Mouse (Mus musculus): Measurements from ENCODE around the gene Vmn1r5. TPM values are rescaled to one million over a fixed set of nuclear protein-coding genes. Genes with fewer than 3 reads are reported as not detected.
"Not testable (repeated sequence)": the region's sequence is repeated elsewhere in the genome, so short reads cannot be mapped to it uniquely, and the experiment has no call there.

The Vmn1r5 gene
- polyA plus RNA-seq (2015; fragmentation: Nextera tagmentation; extraction: Ambion mirVana), result not detected in 2 replicates

DNA sequence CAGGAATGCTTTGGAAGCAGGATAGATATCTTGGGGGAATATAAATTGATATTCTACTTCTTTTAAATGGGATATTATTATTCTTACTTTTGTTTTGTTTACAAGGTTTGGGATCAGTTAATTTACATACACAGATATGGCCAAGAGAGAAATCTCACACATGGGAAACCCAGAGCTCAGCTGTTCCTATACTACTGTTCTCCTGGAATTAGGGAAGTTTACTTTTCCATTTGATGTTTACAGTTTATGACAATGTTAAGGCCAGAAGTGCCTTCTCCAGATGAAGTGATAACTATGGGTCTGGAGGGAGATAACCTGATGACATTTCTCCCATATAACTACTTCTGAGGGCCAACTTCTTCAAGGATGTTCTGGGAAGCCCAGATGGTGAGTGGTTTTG, at the start of gene Vmn1r5:
TSS of gene Vmn1r5 (plus strand) at position 301 of the 400 bp plus-strand sequence.
- H3K4me2 ChIP-seq (replicated peaks; ENCODE audit: low read depth, low read length), result no peak within 1 kb of the TSS
- H3K36me3 ChIP-seq (ENCODE audit: insufficient read depth, low read length), result no peaks in the 10 kb centered on the region
- H3K4me3 ChIP-seq (ENCODE audit: low read length), result no peak within 1 kb of the TSS
- no peaks in the 10 kb centered on the region for H3K27me3 ChIP-seq (ENCODE audit: insufficient read depth, low read length)
- H3K4me1 ChIP-seq (ENCODE audit: insufficient read depth, low read length), result no peaks in the 10 kb centered on the region
- no peak for ATAC-seq (ENCODE audit: low FRiP score, low TSS enrichment)
- no peak within 1 kb of the TSS for H3K9ac ChIP-seq (replicated peaks; ENCODE audit: low read length)
- H3K9me3 ChIP-seq (ENCODE audit: low read length), result no peaks in the 10 kb centered on the region
- H3K27ac ChIP-seq (ENCODE audit: low read length), result no peak within 1 kb of the TSS

DNA sequence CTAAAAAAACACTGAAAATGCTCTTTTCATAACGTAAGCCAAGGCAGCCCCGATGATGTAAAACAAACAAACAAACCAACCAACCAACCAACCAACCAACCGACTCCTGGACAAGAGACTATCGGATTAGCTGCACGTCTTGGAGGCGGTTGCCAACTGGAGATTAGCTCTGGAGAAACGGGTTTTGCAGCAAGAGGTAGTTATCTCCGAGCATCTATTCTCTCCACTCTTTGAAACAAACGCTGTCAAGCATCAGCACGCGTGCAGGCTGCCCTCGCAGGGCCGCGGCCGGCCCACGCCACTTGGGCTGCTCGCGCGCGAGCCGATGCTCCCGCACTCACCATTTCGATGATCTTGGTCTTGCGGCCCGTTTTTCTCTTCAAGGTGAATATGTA, 46.7 kb upstream of the Vmn1r5 start:
- WGBS, result under 1% methylated on average over 25 of the region's 25 CpGs

DNA sequence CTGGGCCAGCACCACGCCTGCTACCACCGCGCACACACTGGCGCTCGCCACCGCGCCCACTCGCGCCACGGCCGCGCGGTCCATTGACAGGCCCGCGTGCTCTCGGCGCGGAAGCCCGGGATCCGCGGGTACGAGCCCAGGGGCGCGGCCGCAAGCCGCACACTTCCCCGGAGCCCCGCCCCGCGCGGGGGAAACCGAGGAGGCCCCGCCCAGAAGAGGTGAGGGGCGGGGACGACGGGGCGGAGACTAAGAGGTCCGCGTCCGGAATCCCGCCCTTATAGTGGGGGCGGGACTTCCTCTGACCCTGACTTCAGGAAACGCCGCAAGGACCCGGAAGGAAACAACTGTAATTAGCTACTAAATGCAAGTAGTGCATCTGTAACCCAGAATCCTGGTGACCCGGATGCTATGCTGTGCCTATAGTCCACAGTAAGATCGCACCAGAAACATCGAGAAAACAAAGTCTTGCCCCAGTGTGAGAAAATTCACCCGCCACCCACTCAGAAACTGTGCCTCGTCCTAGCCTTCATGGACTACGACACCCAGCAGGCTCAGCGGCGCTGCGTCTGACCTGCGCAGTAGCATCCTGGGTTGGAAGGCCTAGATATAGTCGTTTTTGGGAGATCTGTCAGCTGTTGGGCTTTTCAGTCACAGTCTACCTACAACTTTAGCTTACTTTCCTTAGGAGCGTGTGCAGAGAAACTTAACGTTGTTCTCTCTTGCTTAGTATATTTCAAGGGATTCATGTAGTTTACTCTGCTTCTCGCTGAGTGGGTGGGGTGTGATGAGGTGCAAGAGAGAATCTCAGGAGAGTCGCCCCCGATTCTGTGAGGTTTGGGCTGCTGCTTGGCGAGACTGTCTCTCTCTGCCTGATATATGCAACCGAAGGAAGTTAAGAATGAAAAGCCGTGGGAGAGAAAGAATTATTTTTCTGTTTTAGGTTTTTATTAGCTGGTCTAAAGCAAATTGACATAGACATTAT, 46.1 kb upstream of the Vmn1r5 start, which contains the start of the genes Nt5c3 and Vmn1r4:
TSS of gene Nt5c3 (minus strand) at position 207 of the 982 bp plus-strand sequence.
TSS of gene Vmn1r4 (plus strand) at position 290 of the 982 bp plus-strand sequence.
- Histone ChIP-seq H3K27me3 (ENCODE audit: insufficient read depth, low read length) (no peaks in the 10 kb centered on the region; the same call in 1 of the 2 replicates), H3K4me2 (replicated peaks; ENCODE audit: low read depth, low read length) (peak within 1 kb of the TSS; percentile 72), H3K9ac (replicated peaks; ENCODE audit: low read length) (peak within 1 kb of the TSS; percentile 88), H3K4me3 (ENCODE audit: low read length) (peak within 1 kb of the TSS; percentile 84), H3K4me1 (ENCODE audit: insufficient read depth, low read length) (peaks cover 21% of the 10 kb centered on the region), H3K27ac (ENCODE audit: low read length) (peak within 1 kb of the TSS; percentile 95), H3K36me3 (ENCODE audit: insufficient read depth, low read length) (no peaks in the 10 kb centered on the region), H3K9me3 (ENCODE audit: low read length) (peaks cover 3% of the 10 kb centered on the region; the same call in 1 of the 2 replicates)
- 3% methylated on average over 62 of the region's 64 CpGs for WGBS
- ATAC-seq (ENCODE audit: low FRiP score, low TSS enrichment), result peak; percentile 96

More for the DNA sequence above, 46.7 kb upstream of the Vmn1r5 start:
- ATAC-seq (ENCODE audit: low FRiP score, low TSS enrichment), result no peak; the same call in 1 of the 2 replicates
- peak overlapping the region; percentile 72 for H3K4me2 ChIP-seq (replicated peaks; ENCODE audit: low read depth, low read length)
- H3K9ac ChIP-seq (replicated peaks; ENCODE audit: low read length), result peak overlapping the region; percentile 88
- no peaks in the 10 kb centered on the region for H3K36me3 ChIP-seq (ENCODE audit: insufficient read depth, low read length)
- peaks cover 3% of the 10 kb centered on the region; the same call in 1 of the 2 replicates for H3K9me3 ChIP-seq (ENCODE audit: low read length)
- peak overlapping the region; percentile 84 for H3K4me3 ChIP-seq (ENCODE audit: low read length)
- peaks cover 21% of the 10 kb centered on the region for H3K4me1 ChIP-seq (ENCODE audit: insufficient read depth, low read length)
- no peaks in the 10 kb centered on the region; the same call in 1 of the 2 replicates for H3K27me3 ChIP-seq (ENCODE audit: insufficient read depth, low read length)
- H3K27ac ChIP-seq (ENCODE audit: low read length), result peak overlapping the region; percentile 69; the same call in 1 of the 2 replicates

DNA sequence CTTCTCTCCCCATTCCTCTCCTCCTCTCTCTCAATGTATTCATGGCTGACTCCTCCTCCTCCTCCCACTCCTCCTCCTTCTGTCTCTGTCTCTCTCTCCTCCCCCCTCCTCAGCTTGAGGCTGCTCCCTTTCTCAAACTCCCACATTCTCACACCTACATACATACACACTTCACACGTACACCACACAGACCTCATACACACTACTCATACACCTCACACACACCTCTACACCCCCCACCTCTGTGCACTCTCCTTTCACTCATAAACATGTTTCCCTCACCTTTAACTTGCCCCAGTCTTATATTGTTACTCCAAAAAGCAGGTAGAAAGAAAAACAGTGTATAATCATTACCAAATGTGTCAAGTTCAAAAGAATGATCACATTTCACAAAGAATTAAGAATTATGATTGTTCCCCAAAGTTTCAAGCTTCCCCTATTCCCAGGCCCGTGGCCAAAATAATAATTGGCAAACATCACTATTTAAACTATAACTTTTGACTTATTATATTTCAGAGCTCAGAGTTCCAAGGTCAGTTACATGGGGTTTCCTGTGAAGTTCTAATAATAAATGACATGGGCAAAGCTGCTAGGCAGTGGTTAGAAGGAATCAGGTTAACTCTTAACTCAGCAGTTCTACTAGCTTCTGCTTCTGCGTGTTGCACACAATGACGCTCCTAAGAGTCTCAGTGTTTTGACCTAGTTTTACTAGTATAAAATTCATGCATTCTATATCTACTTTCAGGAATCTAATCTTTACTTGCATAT, 38.2 kb upstream of the Vmn1r5 start:
- Histone ChIP-seq H3K9ac (replicated peaks; ENCODE audit: low read length) (no peak overlapping the region), H3K27ac (ENCODE audit: low read length) (no peak overlapping the region), H3K27me3 (ENCODE audit: insufficient read depth, low read length) (no peaks in the 10 kb centered on the region), H3K4me2 (replicated peaks; ENCODE audit: low read depth, low read length) (no peak overlapping the region), H3K4me1 (ENCODE audit: insufficient read depth, low read length) (no peaks in the 10 kb centered on the region), H3K36me3 (ENCODE audit: insufficient read depth, low read length) (no peaks in the 10 kb centered on the region), H3K9me3 (ENCODE audit: low read length) (no peaks in the 10 kb centered on the region), H3K4me3 (ENCODE audit: low read length) (no peak overlapping the region)
- 59% methylated on average over 4 of the region's 4 CpGs for WGBS
- peak; percentile 39; the same call in 1 of the 2 replicates for ATAC-seq (ENCODE audit: low FRiP score, low TSS enrichment)

DNA sequence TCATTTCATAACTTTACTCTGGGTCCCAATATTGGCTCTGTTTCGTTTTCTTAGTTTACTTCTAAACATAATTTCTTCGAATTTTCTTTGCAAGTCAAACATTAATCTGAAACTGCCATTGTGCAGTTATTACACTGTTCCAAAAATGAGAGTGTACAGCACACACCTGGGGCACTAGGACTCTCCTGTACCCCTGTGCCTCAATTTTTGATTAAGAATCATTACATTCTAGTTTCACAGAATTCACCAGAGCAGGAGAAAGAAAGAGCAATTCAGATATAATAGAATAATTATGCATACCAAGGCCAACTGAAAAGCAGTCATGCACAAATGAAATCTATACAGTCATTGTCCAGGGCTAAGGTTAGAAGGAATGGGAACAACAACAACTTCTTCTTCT, 37.6 kb upstream of the Vmn1r5 start:
- Histone ChIP-seq H3K27ac (ENCODE audit: low read length) (no peak overlapping the region), H3K4me1 (ENCODE audit: insufficient read depth, low read length) (no peaks in the 10 kb centered on the region), H3K4me3 (ENCODE audit: low read length) (no peak overlapping the region), H3K9me3 (ENCODE audit: low read length) (no peaks in the 10 kb centered on the region), H3K9ac (replicated peaks; ENCODE audit: low read length) (no peak overlapping the region), H3K27me3 (ENCODE audit: insufficient read depth, low read length) (no peaks in the 10 kb centered on the region), H3K36me3 (ENCODE audit: insufficient read depth, low read length) (no peaks in the 10 kb centered on the region), H3K4me2 (replicated peaks; ENCODE audit: low read depth, low read length) (no peak overlapping the region)
- 61% methylated on average over 2 of the region's 2 CpGs for WGBS
- no peak for ATAC-seq (ENCODE audit: low FRiP score, low TSS enrichment)

DNA sequence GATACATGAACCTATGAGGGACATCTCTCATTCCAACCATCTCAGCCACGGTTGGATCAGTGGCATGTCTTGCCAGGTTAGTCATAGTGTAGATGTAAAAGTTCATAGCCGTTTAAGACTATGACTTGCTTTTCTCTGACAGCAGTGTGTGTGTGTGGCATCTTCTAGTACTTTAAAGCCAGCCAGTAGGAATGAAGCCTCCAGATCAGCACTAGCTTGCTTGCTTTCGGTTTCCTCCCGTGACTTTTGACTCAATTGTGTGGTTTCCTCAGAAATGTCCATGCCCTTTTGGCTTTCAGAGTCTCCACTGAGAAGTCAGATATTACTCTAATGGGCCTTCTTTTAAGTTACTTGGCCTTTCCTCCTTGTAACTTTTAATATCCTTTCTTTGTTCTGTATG, 35.7 kb upstream of the Vmn1r5 start:
- Histone ChIP-seq H3K4me1 (ENCODE audit: insufficient read depth, low read length) (no peaks in the 10 kb centered on the region), H3K36me3 (ENCODE audit: insufficient read depth, low read length) (no peaks in the 10 kb centered on the region), H3K4me3 (ENCODE audit: low read length) (no peak overlapping the region), H3K27me3 (ENCODE audit: insufficient read depth, low read length) (no peaks in the 10 kb centered on the region), H3K4me2 (replicated peaks; ENCODE audit: low read depth, low read length) (no peak overlapping the region), H3K27ac (ENCODE audit: low read length) (no peak overlapping the region), H3K9ac (replicated peaks; ENCODE audit: low read length) (no peak overlapping the region), H3K9me3 (ENCODE audit: low read length) (no peaks in the 10 kb centered on the region)
- WGBS, result 79% methylated on average over 4 of the region's 4 CpGs
- ATAC-seq (ENCODE audit: low FRiP score, low TSS enrichment), result no peak

DNA sequence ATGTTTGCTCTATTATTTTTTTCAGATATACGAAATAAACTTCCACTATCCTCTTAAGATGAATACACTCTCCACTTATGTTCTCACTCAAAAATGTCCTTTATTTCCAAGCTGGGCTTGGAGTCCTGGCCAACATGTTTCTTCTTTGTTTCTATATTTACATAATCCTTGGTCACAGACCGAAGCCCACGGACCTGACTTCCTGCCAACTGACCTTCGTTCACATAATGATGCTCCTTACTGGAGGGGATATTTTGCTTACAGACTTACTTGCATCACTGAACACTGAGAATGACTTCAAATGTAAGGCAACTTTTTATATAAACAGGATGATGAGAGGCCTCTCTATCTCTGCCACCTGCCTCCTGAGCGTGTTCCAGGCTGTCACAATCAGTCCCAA, 13.6 kb upstream of the Vmn1r5 start:
- no peak for ATAC-seq (ENCODE audit: low FRiP score, low TSS enrichment)
- Histone ChIP-seq H3K9ac (replicated peaks; ENCODE audit: low read length) (no peak overlapping the region), H3K27ac (ENCODE audit: low read length) (no peak overlapping the region), H3K4me1 (ENCODE audit: insufficient read depth, low read length) (no peaks in the 10 kb centered on the region), H3K27me3 (ENCODE audit: insufficient read depth, low read length) (no peaks in the 10 kb centered on the region), H3K9me3 (ENCODE audit: low read length) (no peaks in the 10 kb centered on the region), H3K4me2 (replicated peaks; ENCODE audit: low read depth, low read length) (no peak overlapping the region), H3K36me3 (ENCODE audit: insufficient read depth, low read length) (no peaks in the 10 kb centered on the region), H3K4me3 (ENCODE audit: low read length) (no peak overlapping the region)
- 44% methylated on average over 5 of the region's 5 CpGs for WGBS

DNA sequence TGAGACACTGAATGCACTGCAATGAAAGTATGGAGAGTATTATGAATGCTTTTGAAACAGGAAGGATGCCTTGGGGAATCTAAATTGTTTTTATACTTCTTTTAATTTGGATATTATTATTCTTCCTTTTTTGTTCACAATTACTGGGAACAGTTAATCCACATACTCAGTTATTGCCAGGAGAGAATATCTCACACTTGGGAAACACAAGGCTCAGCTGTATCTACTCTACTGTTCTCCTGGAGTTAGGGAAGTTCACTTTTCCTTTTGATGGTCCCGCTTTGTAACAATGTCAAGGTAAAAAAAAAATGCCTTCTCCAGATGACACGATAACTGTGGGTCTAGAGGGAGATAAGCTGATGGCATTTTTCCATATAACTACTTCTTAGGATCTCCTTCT, 26.9 kb downstream of the Vmn1r5 start, which contains the start of gene Vmn1r6:
TSS of gene Vmn1r6 (plus strand) at position 301 of the 400 bp plus-strand sequence.
- Histone ChIP-seq H3K4me3 (ENCODE audit: low read length) (no peak within 1 kb of the TSS), H3K4me2 (replicated peaks; ENCODE audit: low read depth, low read length) (no peak within 1 kb of the TSS), H3K27ac (ENCODE audit: low read length) (no peak within 1 kb of the TSS), H3K36me3 (ENCODE audit: insufficient read depth, low read length) (no peaks in the 10 kb centered on the region), H3K4me1 (ENCODE audit: insufficient read depth, low read length) (no peaks in the 10 kb centered on the region), H3K27me3 (ENCODE audit: insufficient read depth, low read length) (no peaks in the 10 kb centered on the region), H3K9me3 (ENCODE audit: low read length) (no peaks in the 10 kb centered on the region), H3K9ac (replicated peaks; ENCODE audit: low read length) (no peak within 1 kb of the TSS)
- no peak for ATAC-seq (ENCODE audit: low FRiP score, low TSS enrichment)
- WGBS, result 84% methylated on average over 2 of the region's 2 CpGs

DNA sequence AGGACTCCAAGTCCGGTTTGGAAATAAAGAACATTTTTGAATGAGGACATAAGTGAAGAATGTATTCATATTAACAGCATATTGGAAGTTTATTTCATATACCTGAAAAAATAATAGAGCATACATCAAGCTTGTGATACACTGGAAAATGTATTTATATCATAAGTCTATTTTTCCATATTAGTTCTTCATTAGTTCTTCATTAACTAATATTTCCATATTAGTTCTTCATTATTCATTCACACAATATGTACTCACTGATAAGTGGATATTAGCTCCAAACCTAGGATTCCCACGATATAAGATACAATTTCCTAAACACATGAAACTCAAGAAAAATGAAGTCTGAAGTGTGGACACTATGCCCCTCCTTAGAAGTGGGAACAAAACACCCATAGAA, 55.2 kb downstream of the Vmn1r5 start, which contains the start of gene Vmn1r7:
TSS of gene Vmn1r7 (minus strand) at position 101 of the 400 bp plus-strand sequence.
- WGBS, result 84% methylated on average over 2 of the region's 2 CpGs
- not testable (repeated sequence) for H3K4me2 ChIP-seq (replicated peaks; ENCODE audit: low read depth, low read length); H3K4me1 ChIP-seq (ENCODE audit: insufficient read depth, low read length); H3K36me3 ChIP-seq (ENCODE audit: insufficient read depth, low read length); H3K27ac ChIP-seq (ENCODE audit: low read length); H3K4me3 ChIP-seq (ENCODE audit: low read length); H3K9ac ChIP-seq (replicated peaks; ENCODE audit: low read length); H3K9me3 ChIP-seq (ENCODE audit: low read length); H3K27me3 ChIP-seq (ENCODE audit: insufficient read depth, low read length); ATAC-seq (ENCODE audit: low FRiP score, low TSS enrichment)
